Mouse (Mus musculus) testis, adult 2 months (tissue): ENCODE data around the gene Hexim2. TPM values are rescaled to one million over a fixed set of nuclear protein-coding genes. Genes with fewer than 3 reads are reported as not detected.

Source experiments
- H3K27ac ChIP-seq: fragments of 200-500 bp; 2 replicates; pipeline ENCODE4 v1.5.1; 2012; ENCODE audit warnings: low read depth, low read length; ENCODE audit not compliant: control insufficient read depth, insufficient read depth
- H3K27me3 ChIP-seq: fragments of 200-500 bp; 2 replicates; pipeline ENCODE4 v1.6.1; 2012; ENCODE audit warnings: mild to moderate bottlenecking, low read length, moderate library complexity; ENCODE audit not compliant: control insufficient read depth, insufficient read depth
- H3K36me3 ChIP-seq: fragments of 200-500 bp; 2 replicates; pipeline ENCODE4 v1.6.1; 2012; ENCODE audit warnings: mild to moderate bottlenecking, low read length; ENCODE audit not compliant: control insufficient read depth, insufficient read depth
- H3K4me1 ChIP-seq: fragments of 200-500 bp; 2 replicates; pipeline ENCODE4 v1.6.1; 2012; ENCODE audit warnings: low read length; ENCODE audit not compliant: control insufficient read depth, insufficient read depth
- H3K4me3 ChIP-seq: fragments of 200-500 bp; 2 replicates; pipeline ENCODE4 v1.5.1; 2012; ENCODE audit warnings: low read depth, mild to moderate bottlenecking, low read length, moderate library complexity, mixed read lengths; ENCODE audit not compliant: control insufficient read depth
- CTCF ChIP-seq: fragments of 200-500 bp; IDR thresholded peaks from 2 replicates; pipeline ENCODE4 v1.5.1; 2012; ENCODE audit warnings: low read depth, mild to moderate bottlenecking, inconsistent platforms, low read length, moderate library complexity; ENCODE audit not compliant: control insufficient read depth, insufficient read depth, insufficient replicate concordance
- POLR2A ChIP-seq: fragments of 200-500 bp; IDR thresholded peaks from 2 replicates; pipeline ENCODE4 v1.6.1; 2012; ENCODE audit warnings: low read depth, mild to moderate bottlenecking, inconsistent platforms, low read length, moderate library complexity; ENCODE audit not compliant: control insufficient read depth
- polyA plus RNA-seq: library from polyadenylated mRNA; depleted of rRNA; stranded (reverse); fragments of >200 nt; gene quantifications from 2 replicates; pipeline ENCODE4 v1.2.3, GENCODE M21; 2012

The Hexim2 gene
- polyA plus RNA-seq, 1 experiment, result 38.8 TPM

DNA sequence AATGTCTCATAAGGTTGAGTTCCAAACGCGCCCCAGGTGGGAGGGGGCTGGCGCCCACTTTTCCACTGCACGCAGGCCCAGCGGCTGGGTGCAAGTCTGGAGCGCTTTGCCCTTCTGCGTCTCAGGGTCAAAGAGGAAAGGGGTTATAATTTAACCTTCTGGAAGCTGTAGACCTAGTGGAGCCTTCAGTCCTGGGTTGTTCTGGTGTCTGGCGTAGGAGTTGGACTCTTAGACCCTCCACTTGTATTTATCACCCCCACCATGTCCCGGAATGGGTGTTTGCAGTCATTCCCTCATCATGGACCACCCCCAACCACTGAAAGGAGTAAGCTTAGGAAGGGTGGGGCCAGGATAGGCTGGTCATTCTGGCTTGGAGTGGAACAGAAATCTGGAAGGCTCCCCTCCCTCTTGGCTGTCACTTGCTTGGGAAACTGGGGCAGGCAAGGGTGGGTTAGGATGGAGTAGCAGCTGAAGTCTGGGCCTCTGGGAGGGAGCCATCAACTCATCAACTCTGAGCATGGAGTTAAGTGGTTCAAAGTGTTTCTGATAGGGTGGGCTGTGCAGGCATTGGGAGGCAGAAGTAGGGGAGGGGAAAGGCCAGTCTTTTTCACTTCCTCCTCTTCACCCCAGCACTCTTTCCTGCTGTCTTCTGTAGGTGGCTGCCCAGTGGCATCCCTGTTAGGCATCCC lies 39.6 kb downstream of the Hexim2 start:
- Histone ChIP-seq H3K36me3 (no peaks in the 10 kb centered on the region), H3K4me3 (no peak overlapping the region), H3K27me3 (no peaks in the 10 kb centered on the region), H3K27ac (no peak overlapping the region), H3K4me1 (peaks cover 5% of the 10 kb centered on the region; the same call in 1 of the 2 replicates)
- TF ChIP-seq CTCF, result no peak
- no peak for TF ChIP-seq POLR2A

- H3K27me3 ChIP-seq, result no peaks in the 10 kb centered on the region
- H3K4me3 ChIP-seq, result no peak overlapping the region
- no peak overlapping the region for H3K27ac ChIP-seq
- H3K36me3 ChIP-seq, result no peaks in the 10 kb centered on the region
- no peak for TF ChIP-seq POLR2A
- no peak for TF ChIP-seq CTCF
- peaks cover 5% of the 10 kb centered on the region; the same call in 1 of the 2 replicates for H3K4me1 ChIP-seq
These were observed 40.3 kb downstream of the Hexim2 start for GRCm38 (mm10) chr11:103172392-103173040.

DNA sequence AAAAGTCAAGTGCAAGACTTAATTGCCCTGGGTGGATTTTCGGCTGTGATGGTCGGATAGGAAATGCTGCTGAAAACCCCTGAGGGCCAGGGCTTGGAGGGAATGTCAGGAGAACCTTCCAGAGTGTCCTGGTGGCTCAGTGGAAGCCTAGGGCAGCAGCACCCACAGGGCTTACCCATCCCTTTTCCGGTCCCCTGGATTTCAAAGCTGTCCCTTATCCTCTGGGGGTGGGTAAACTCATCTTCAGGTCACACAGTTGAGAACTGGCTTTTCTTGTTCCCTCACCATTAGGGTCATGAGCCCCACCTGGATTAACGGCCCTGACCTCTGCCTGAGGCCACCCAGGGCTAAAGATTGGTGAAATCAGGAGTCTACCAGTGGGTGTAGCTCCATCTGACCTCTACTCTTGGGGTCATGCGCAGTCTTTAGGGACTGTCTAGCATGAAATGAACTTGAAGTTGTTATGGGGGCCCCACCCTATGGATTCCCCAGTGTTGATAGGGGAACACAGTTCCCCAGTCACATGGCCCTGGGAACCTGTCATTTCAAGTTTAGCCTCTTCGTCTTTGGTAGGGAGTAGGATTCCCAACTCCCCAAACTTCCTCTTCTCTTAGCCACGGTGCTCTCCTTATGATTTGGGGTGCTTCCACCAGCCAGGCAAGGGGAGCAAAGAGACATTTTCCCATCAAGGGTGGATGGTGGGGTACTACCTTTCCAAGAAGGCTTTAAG lies 41.0 kb downstream of the Hexim2 start:
- Histone ChIP-seq H3K27me3 (no peaks in the 10 kb centered on the region), H3K27ac (no peak overlapping the region), H3K4me3 (no peak overlapping the region), H3K4me1 (peaks cover 5% of the 10 kb centered on the region; the same call in 1 of the 2 replicates), H3K36me3 (no peaks in the 10 kb centered on the region)
- TF ChIP-seq POLR2A (no peak), CTCF (no peak)

DNA sequence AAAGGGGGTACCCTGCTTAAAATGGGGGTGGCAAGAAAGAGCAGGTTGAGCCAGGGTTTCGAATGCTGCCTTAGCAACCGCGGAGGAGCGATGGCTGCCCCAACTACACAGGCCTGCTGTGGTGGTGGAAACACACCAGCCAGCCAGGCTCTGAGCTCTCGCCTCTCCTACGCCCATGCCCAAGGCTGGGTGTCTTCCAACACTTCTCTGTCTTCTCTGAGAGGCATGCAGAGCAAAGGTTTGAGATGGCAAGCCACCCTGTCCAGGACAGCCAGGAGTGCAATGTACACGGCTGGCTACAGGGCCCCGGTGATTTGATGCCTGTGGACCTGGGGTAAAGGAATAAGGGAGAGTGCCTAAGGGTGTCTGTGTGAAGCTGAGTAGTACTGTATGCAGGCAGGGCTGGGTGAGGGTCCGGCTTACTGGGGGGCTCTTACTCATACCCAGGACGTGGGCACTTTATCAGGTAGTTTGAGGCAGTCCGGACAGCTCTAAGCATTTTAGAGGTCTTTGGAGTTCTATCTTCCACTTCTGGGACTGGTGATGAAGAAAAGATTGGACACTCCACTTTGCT lies 41.6 kb downstream of the Hexim2 start:
- Histone ChIP-seq H3K4me1 (peaks cover 5% of the 10 kb centered on the region; the same call in 1 of the 2 replicates), H3K27me3 (no peaks in the 10 kb centered on the region), H3K4me3 (no peak overlapping the region), H3K36me3 (no peaks in the 10 kb centered on the region), H3K27ac (no peak overlapping the region)
- TF ChIP-seq POLR2A, result no peak
- no peak for TF ChIP-seq CTCF

DNA sequence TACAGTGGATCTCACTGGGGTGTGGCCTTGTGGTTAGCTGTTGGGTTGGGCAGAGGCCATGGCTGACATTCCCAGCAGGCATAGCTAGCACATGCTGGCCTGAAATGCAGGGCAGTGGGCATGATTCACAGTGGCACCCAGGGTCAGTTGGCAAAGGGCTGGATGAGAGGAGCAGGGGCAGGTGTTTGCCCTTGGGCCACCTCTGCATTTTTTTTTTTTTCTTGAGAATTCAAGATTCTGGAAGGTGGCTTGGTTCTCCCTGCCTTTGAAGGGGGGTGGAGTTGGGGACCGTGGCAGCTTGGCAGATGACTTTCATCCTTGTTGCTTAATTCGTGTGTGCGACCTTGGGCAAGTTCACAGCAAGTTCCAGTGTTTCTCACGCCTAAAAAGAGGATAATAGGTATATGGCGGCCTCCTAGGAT lies 42.2 kb downstream of the Hexim2 start:
- Histone ChIP-seq H3K27ac (no peak overlapping the region), H3K27me3 (no peaks in the 10 kb centered on the region)
- TF ChIP-seq POLR2A (no peak), CTCF (no peak)

DNA sequence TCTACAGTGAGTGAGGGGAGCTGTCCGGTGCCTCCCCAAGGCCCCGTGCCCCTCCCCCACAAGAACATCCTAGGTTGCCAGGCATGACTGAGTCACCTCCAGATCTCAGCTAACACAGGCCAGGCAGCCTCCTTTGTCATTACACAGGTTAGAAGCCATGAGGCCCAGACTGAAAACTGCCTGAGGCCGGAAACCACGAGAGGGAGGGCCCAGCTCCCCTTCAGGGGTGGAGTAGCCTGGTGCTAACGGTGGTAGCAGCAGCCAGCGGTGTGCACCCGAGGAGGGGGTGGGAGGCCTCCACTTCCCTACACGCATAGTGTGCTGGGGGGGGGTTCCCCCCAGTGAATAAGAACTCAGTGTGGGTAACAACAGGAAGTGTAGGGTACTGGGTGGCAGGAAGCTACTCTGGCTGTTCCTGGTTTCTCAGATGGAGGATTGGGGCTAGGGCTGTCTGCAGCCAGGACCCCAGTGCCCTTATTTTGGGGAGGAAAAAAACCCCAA lies 42.7 kb downstream of the Hexim2 start:
- H3K27me3 ChIP-seq, result no peaks in the 10 kb centered on the region
- TF ChIP-seq POLR2A (no peak), CTCF (no peak)
- H3K27ac ChIP-seq, result no peak overlapping the region
- H3K36me3 ChIP-seq, result no peaks in the 10 kb centered on the region
- H3K4me3 ChIP-seq, result no peak overlapping the region
- H3K4me1 ChIP-seq, result peaks cover 5% of the 10 kb centered on the region; the same call in 1 of the 2 replicates

More for the DNA sequence above, 42.2 kb downstream of the Hexim2 start:
- no peaks in the 10 kb centered on the region for H3K36me3 ChIP-seq
- H3K4me3 ChIP-seq, result no peak overlapping the region
- peaks cover 5% of the 10 kb centered on the region; the same call in 1 of the 2 replicates for H3K4me1 ChIP-seq

GRCm38 (mm10) chr11:103175688-103176442 lies 43.6 kb downstream of the Hexim2 start:
- TF ChIP-seq CTCF (no peak), POLR2A (no peak)
- Histone ChIP-seq H3K27me3 (no peaks in the 10 kb centered on the region), H3K36me3 (no peaks in the 10 kb centered on the region)

More at GRCm38 (mm10) chr11:103175688-103176442, 43.6 kb downstream of the Hexim2 start:
- peaks cover 3% of the 10 kb centered on the region; the same call in 1 of the 2 replicates for H3K4me1 ChIP-seq
- no peak overlapping the region for H3K27ac ChIP-seq
- no peak overlapping the region for H3K4me3 ChIP-seq
